Mouse (Mus musculus) embryonic fibroblast, embryonic 13.5 days (primary cell): ENCODE data around the gene Shpk.

Source experiments
- CTCF ChIP-seq: IDR thresholded peaks from 2 replicates; pipeline ENCODE4 v1.5.1; 2011; ENCODE audit warnings: mild to moderate bottlenecking, control low read depth, low read length, moderate library complexity, borderline replicate concordance; ENCODE audit not compliant: insufficient read depth
- POLR2A ChIP-seq: IDR thresholded peaks from 2 replicates; pipeline ENCODE4 v1.6.1; 2011; ENCODE audit warnings: low read depth, mild to moderate bottlenecking, control low read depth, low read length, moderate library complexity

- TF ChIP-seq CTCF = no peak
- no peak for TF ChIP-seq POLR2A
Observed at GRCm38 (mm10) chr11:73187231-73187630, 12.0 kb upstream of the Shpk start.
